Mouse (Mus musculus) heart, embryonic 14.5 days (tissue): ENCODE results near the gene Jdp2. TPM values are rescaled to one million over a fixed set of nuclear protein-coding genes. Genes with fewer than 3 reads are reported as not detected.

Experiments
- ATAC-seq: fragments of 200-750 bp; cut with Nextera tagmentation; 2 replicates; pipeline ENCODE4 v1.8.0; 2017; ENCODE audit warnings: low read depth, moderate TSS enrichment; ENCODE audit not compliant: insufficient number of reproducible peaks, insufficient read depth, low FRiP score
- H3K27ac ChIP-seq, 2 experiments: fragments of 200-500 bp in 1 of 2; fragments of 300-500 bp in 1 of 2; sonication (generic) in 1 of 2; replicated peaks in 1 of 2; 2 replicates each; pipeline ENCODE4 v1.5.1; 2012 to 2014; ENCODE audit warnings: low read depth in 2 of 2, low read length in 2 of 2, control low read depth in 1 of 2, mild to moderate bottlenecking in 1 of 2, mixed read lengths in 1 of 2; ENCODE audit not compliant: control insufficient read depth in 1 of 2, insufficient read depth in 1 of 2
- H3K27me3 ChIP-seq: fragments of 300-500 bp; sonication (generic); 2 replicates; pipeline ENCODE4 v1.6.1; 2014; ENCODE audit warnings: mild to moderate bottlenecking, low read length, control low read depth; ENCODE audit not compliant: control insufficient read depth, insufficient read depth
- H3K36me3 ChIP-seq: fragments of 300-500 bp; sonication (generic); 2 replicates; pipeline ENCODE4 v1.6.1; 2014; ENCODE audit warnings: mild to moderate bottlenecking, control low read depth, low read length, mixed read lengths; ENCODE audit not compliant: control insufficient read depth, insufficient read depth
- H3K4me1 ChIP-seq, 2 experiments: fragments of 200-500 bp in 1 of 2; fragments of 300-500 bp in 1 of 2; sonication (generic) in 1 of 2; 2 replicates each; pipeline ENCODE4 v1.6.1; 2012 to 2014; ENCODE audit warnings: low read length in 2 of 2, control low read depth in 1 of 2, mixed read lengths in 1 of 2; ENCODE audit not compliant: control insufficient read depth in 2 of 2, insufficient read depth in 2 of 2
- H3K4me2 ChIP-seq: fragments of 300-500 bp; sonication (generic); 2 replicates; pipeline ENCODE4 v1.6.1; 2014; ENCODE audit warnings: mild to moderate bottlenecking, low read length
- H3K4me3 ChIP-seq, 2 experiments: fragments of 200-500 bp in 1 of 2; fragments of 300-500 bp in 1 of 2; sonication (generic) in 1 of 2; 2 replicates each; pipeline ENCODE4 v1.5.1; 2012 to 2014; ENCODE audit warnings: low read length in 2 of 2, mild to moderate bottlenecking in 2 of 2, control low read depth in 1 of 2, low read depth in 1 of 2, moderate library complexity in 1 of 2; ENCODE audit not compliant: control insufficient read depth in 1 of 2, insufficient read depth in 1 of 2
- H3K9ac ChIP-seq: fragments of 300-500 bp; sonication (generic); 2 replicates; pipeline ENCODE4 v1.6.1; 2014; ENCODE audit warnings: mild to moderate bottlenecking, low read length
- H3K9me3 ChIP-seq: fragments of 300-500 bp; sonication (generic); 2 replicates; pipeline ENCODE4 v1.6.1; 2016; ENCODE audit warnings: low read length, control low read depth; ENCODE audit not compliant: control insufficient read depth
- WGBS: fragments of 180-500 bp; shearing (Covaris S2); extraction: QIAGEN DNeasy Blood & Tissue Kit; methylation state at CpG from one replicate; pipeline ENCODE4 v1.1.7; 2014; 5-methylcytosine and 5-hydroxymethylcytosine counted together
- polyA plus RNA-seq: library from polyadenylated mRNA; unstranded; fragments of >200 nt; fragmentation: Nextera tagmentation; extraction: Ambion mirVana; gene quantifications from 2 replicates; pipeline ENCODE4 v1.2.1, GENCODE M21; 2014

The Jdp2 gene
- polyA plus RNA-seq, 1 experiment from 2014 or later, result 0.61 TPM

GRCm38 (mm10) chr12:85585761-85586258 lies 13.0 kb upstream of the Jdp2 start:
- 68% methylated on average over 11 of the region's 11 CpGs for WGBS
- no peaks in the 10 kb centered on the region for H3K9me3 ChIP-seq
- H3K4me3 ChIP-seq, result no peak overlapping the region
- H3K27me3 ChIP-seq, result no peaks in the 10 kb centered on the region
- ATAC-seq, result no peak
- H3K9ac ChIP-seq, result no peak overlapping the region
- no peak overlapping the region for H3K27ac ChIP-seq
- H3K36me3 ChIP-seq, result no peaks in the 10 kb centered on the region
- H3K4me1 ChIP-seq, result peaks cover 18 to 21% of the 10 kb centered on the region in 2 experiments
- no peak overlapping the region for H3K4me2 ChIP-seq

- peak overlapping the region in 1 of 2 experiments; percentile 49; a peak in 2 of 4 replicates for H3K27ac ChIP-seq
- no peaks in the 10 kb centered on the region for H3K27me3 ChIP-seq
- H3K4me2 ChIP-seq, result no peak overlapping the region; the same call in 1 of the 2 replicates
- H3K4me3 ChIP-seq, result no peak overlapping the region
- ATAC-seq, result peak; percentile 45; the same call in 1 of the 2 replicates
- 0 out of 2 replicates have a peak overlapping the region, but pooled peaks have one; percentile 9 for H3K9ac ChIP-seq
- no peaks in the 10 kb centered on the region for H3K36me3 ChIP-seq
- H3K4me1 ChIP-seq, result peaks cover 11 to 19% of the 10 kb centered on the region in 2 experiments
- no peaks in the 10 kb centered on the region for H3K9me3 ChIP-seq
- WGBS, result 32% methylated on average over 5 of the region's 5 CpGs
These were observed 8.9 kb upstream of the Jdp2 start for GRCm38 (mm10) chr12:85589870-85590382.

GRCm38 (mm10) chr12:85592943-85593342 lies 5.9 kb upstream of the Jdp2 start:
- H3K27me3 ChIP-seq, result no peaks in the 10 kb centered on the region
- H3K4me2 ChIP-seq, result no peak overlapping the region
- no peaks in the 10 kb centered on the region for H3K9me3 ChIP-seq
- peaks cover 12 to 20% of the 10 kb centered on the region in 2 experiments for H3K4me1 ChIP-seq
- no peak for ATAC-seq
- H3K36me3 ChIP-seq, result no peaks in the 10 kb centered on the region
- no peak overlapping the region for H3K27ac ChIP-seq
- no peak overlapping the region for H3K9ac ChIP-seq
- 30% methylated on average over 9 of the region's 9 CpGs for WGBS
- no peak overlapping the region for H3K4me3 ChIP-seq

GRCm38 (mm10) chr12:85594390-85594789 lies 4.4 kb upstream of the Jdp2 start:
- 82% methylated on average over 2 of the region's 2 CpGs for WGBS
- Histone ChIP-seq H3K36me3 (no peaks in the 10 kb centered on the region), H3K4me1 (peaks cover 18 to 27% of the 10 kb centered on the region in 2 experiments), H3K4me3 (no peak overlapping the region), H3K9me3 (no peaks in the 10 kb centered on the region), H3K9ac (no peak overlapping the region), H3K27ac (no peak overlapping the region), H3K4me2 (no peak overlapping the region), H3K27me3 (no peaks in the 10 kb centered on the region)
- ATAC-seq, result no peak

- no peaks in the 10 kb centered on the region for H3K9me3 ChIP-seq
- H3K4me3 ChIP-seq, result peak overlapping the region; percentile 82 to 83; a peak in 3 of 4 replicates
- ATAC-seq, result no peak
- 62% methylated on average over 11 of the region's 11 CpGs for WGBS
- H3K9ac ChIP-seq, result peak overlapping the region; percentile 91
- H3K36me3 ChIP-seq, result no peaks in the 10 kb centered on the region
- H3K4me2 ChIP-seq, result peak overlapping the region; percentile 89
- H3K27ac ChIP-seq, result peak overlapping the region in 1 of 2 experiments; percentile 85; a peak in 2 of 4 replicates
- H3K4me1 ChIP-seq, result peaks cover 25 to 39% of the 10 kb centered on the region in 2 experiments
- H3K27me3 ChIP-seq, result no peaks in the 10 kb centered on the region
These were observed 774 bp upstream of the Jdp2 start for GRCm38 (mm10) chr12:85598053-85598452.

- peaks cover 7% of the 10 kb centered on the region; the same call in 1 of the 2 replicates for H3K36me3 ChIP-seq
- no peaks in the 10 kb centered on the region for H3K9me3 ChIP-seq
- whole genome bisulfite sequencing, result under 1% methylated on average over 25 of the region's 49 CpGs
- ATAC-seq, result peak; percentile 52; the same call in 1 of the 2 replicates
- peak overlapping the region; percentile 82 to 83 for H3K4me3 ChIP-seq
- H3K4me1 ChIP-seq, result peaks cover 29 to 51% of the 10 kb centered on the region in 2 experiments
- peak overlapping the region; percentile 25 to 85 for H3K27ac ChIP-seq
- H3K9ac ChIP-seq, result peak overlapping the region; percentile 91
- peak overlapping the region; percentile 89 for H3K4me2 ChIP-seq
- H3K27me3 ChIP-seq, result no peaks in the 10 kb centered on the region
These were observed 788 bp downstream of the Jdp2 start for GRCm38 (mm10) chr12:85599478-85600152.

GRCm38 (mm10) chr12:85600637-85601036 lies 1.8 kb downstream of the Jdp2 start:
- Histone ChIP-seq H3K9me3 (no peaks in the 10 kb centered on the region), H3K36me3 (peaks cover 12% of the 10 kb centered on the region; the same call in 1 of the 2 replicates), H3K27me3 (no peaks in the 10 kb centered on the region), H3K4me3 (peak overlapping the region in 1 of 2 experiments; percentile 83; a peak in 2 of 4 replicates), H3K4me2 (peak overlapping the region; percentile 89), H3K27ac (no peak overlapping the region), H3K4me1 (peaks cover 33 to 56% of the 10 kb centered on the region in 2 experiments), H3K9ac (peak overlapping the region; percentile 91; the same call in 1 of the 2 replicates)
- ATAC-seq, result no peak
- 39% methylated on average over 7 of the region's 7 CpGs for WGBS
